Mouse (Mus musculus) heart, embryonic 11.5 days (tissue): ENCODE results near the gene Slc39a10. TPM values are rescaled to one million over a fixed set of nuclear protein-coding genes. Genes with fewer than 3 reads are reported as not detected.

Experiments
- ATAC-seq: fragments of 200-750 bp; cut with Nextera tagmentation; replicated peaks from 2 replicates; pipeline ENCODE4 v1.8.0; 2017; ENCODE audit warnings: moderate library complexity; ENCODE audit not compliant: insufficient number of reproducible peaks, low FRiP score, low TSS enrichment
- H3K27ac ChIP-seq: fragments of 300-500 bp; sonication (generic); 2 replicates; pipeline ENCODE4 v1.5.1; 2014; ENCODE audit warnings: mild to moderate bottlenecking, low read depth, low read length
- H3K27me3 ChIP-seq: fragments of 300-500 bp; sonication (generic); 2 replicates; pipeline ENCODE4 v1.6.1; 2014; ENCODE audit warnings: mild to moderate bottlenecking, low read length, mixed read lengths; ENCODE audit not compliant: control insufficient read depth, insufficient read depth
- H3K36me3 ChIP-seq: fragments of 300-500 bp; sonication (generic); 2 replicates; pipeline ENCODE4 v1.6.1; 2014; ENCODE audit warnings: mild to moderate bottlenecking, low read length, moderate library complexity, mixed read lengths; ENCODE audit not compliant: control insufficient read depth, insufficient read depth
- H3K4me1 ChIP-seq: fragments of 300-500 bp; sonication (generic); 2 replicates; pipeline ENCODE4 v1.6.1; 2014; ENCODE audit warnings: low read length; ENCODE audit not compliant: control insufficient read depth, insufficient read depth
- H3K4me2 ChIP-seq: fragments of 300-500 bp; sonication (generic); 2 replicates; pipeline ENCODE4 v1.6.1; 2014; ENCODE audit warnings: mild to moderate bottlenecking, moderate library complexity
- H3K4me3 ChIP-seq: fragments of 300-500 bp; sonication (generic); 2 replicates; pipeline ENCODE4 v1.5.1; 2014; ENCODE audit warnings: low read depth, low read length
- H3K9ac ChIP-seq: fragments of 300-500 bp; sonication (generic); 2 replicates; pipeline ENCODE4 v1.6.1; 2014; ENCODE audit warnings: mild to moderate bottlenecking, low read depth, low read length, moderate library complexity
- H3K9me3 ChIP-seq: fragments of 300-500 bp; sonication (generic); replicated peaks from 2 replicates; pipeline ENCODE4 v1.6.1; 2016; ENCODE audit warnings: low read length; ENCODE audit not compliant: control insufficient read depth
- WGBS: fragments of 180-500 bp; shearing (Covaris S2); extraction: QIAGEN DNeasy Blood & Tissue Kit; methylation state at CpG from one replicate; pipeline ENCODE4 v1.1.7; 2014; ENCODE audit not compliant: insufficient replicate concordance; 5-methylcytosine and 5-hydroxymethylcytosine counted together
- polyA plus RNA-seq: library from polyadenylated mRNA; unstranded; fragments of >200 nt; fragmentation: Nextera tagmentation; extraction: Ambion mirVana; gene quantifications from 2 replicates; pipeline ENCODE4 v1.2.1, GENCODE M21; 2014

Gene Slc39a10
- polyA plus RNA-seq, 1 experiment from 2014 or later: 50.5 TPM

DNA sequence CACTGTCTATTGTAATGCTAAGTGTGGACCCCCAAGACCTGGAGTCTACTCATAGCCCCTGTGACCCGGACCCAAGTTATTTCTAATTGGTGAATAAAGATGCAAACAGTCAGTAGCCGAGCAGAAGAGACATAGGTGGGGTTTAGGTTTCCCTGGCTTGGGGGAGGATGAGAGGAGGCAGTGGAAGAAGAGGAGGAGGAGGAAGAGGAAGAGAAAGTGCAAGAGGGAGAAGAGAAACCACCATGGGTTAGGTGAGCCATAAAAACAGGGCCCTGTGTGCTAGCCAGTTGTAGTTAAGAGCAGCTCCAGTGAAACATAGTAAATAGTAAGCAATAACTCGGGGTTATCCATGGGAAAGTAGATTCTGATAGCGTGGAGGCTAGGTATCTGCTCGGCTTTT, 34.1 kb downstream of the Slc39a10 start:
- ATAC-seq: no peak
- WGBS: 78% methylated on average over 5 of the region's 5 CpGs
- no peaks in the 10 kb centered on the region for H3K4me1 ChIP-seq

GRCm38 (mm10) chr1:46856498-46856897, 36.2 kb downstream of the Slc39a10 start:
- H3K36me3 ChIP-seq: no peaks in the 10 kb centered on the region
- H3K4me2 ChIP-seq: no peak overlapping the region
- H3K4me1 ChIP-seq: no peaks in the 10 kb centered on the region
- no peak overlapping the region for H3K9ac ChIP-seq
- no peak overlapping the region for H3K27ac ChIP-seq
- H3K27me3 ChIP-seq: no peaks in the 10 kb centered on the region
- WGBS: 43% methylated on average over 4 of the region's 4 CpGs
- H3K9me3 ChIP-seq: no peaks in the 10 kb centered on the region
- no peak overlapping the region for H3K4me3 ChIP-seq
- no peak for ATAC-seq

More for the DNA sequence above, 34.1 kb downstream of the Slc39a10 start:
- Histone ChIP-seq H3K36me3 (no peaks in the 10 kb centered on the region), H3K9me3 (no peaks in the 10 kb centered on the region), H3K27ac (no peak overlapping the region), H3K27me3 (no peaks in the 10 kb centered on the region), H3K9ac (no peak overlapping the region), H3K4me3 (no peak overlapping the region), H3K4me2 (no peak overlapping the region)

DNA sequence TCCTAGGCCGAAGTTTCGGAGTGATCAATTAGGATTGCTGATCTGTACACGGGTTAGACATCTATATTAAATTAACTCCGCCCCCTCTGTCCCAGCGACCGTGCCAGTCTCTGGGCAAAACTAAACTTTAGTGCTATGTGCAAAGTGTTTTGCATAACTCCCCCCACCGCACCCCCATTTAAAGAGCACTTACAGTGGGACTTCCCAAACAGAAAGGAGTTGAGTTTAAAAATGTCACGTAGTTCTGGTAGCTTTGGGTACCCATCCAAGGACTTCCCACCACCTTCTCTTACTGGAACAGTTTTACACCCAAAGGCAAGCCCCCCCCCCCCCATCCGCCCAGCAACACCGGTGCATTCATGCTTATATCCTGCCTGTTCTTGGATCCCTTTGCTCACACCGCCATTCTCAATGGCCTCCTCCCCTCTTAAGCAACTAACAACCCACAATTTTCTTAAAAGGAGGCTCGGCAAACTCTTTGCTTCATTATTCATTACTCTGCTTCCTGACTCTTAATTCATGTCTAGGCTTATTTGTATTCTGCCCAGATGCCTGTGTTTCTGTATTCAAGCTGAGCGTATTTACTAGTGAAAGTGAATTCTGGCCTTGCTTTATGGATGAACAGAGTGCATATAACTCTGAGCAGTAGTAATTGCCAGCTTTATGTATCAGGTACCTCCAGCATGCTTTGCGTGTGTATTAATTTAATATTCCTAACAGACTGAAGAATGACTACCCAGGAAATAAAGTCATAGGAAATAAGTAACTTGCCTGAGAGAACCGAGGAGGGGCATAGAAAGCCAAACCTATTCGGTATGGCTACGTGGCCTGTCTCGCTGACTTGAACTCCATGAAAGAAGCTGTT, 38.4 kb downstream of the Slc39a10 start:
- WGBS: 33% methylated on average over 18 of the region's 18 CpGs
- no peaks in the 10 kb centered on the region for H3K9me3 ChIP-seq
- H3K27me3 ChIP-seq: no peaks in the 10 kb centered on the region
- peak overlapping the region; percentile 77 for H3K4me2 ChIP-seq
- ATAC-seq: peak; percentile 61; the same call in 1 of the 2 replicates
- peak overlapping the region; percentile 99 for H3K27ac ChIP-seq
- H3K36me3 ChIP-seq: no peaks in the 10 kb centered on the region
- no peaks in the 10 kb centered on the region for H3K4me1 ChIP-seq
- H3K4me3 ChIP-seq: peak overlapping the region; percentile 85
- peak overlapping the region; percentile 99 for H3K9ac ChIP-seq

DNA sequence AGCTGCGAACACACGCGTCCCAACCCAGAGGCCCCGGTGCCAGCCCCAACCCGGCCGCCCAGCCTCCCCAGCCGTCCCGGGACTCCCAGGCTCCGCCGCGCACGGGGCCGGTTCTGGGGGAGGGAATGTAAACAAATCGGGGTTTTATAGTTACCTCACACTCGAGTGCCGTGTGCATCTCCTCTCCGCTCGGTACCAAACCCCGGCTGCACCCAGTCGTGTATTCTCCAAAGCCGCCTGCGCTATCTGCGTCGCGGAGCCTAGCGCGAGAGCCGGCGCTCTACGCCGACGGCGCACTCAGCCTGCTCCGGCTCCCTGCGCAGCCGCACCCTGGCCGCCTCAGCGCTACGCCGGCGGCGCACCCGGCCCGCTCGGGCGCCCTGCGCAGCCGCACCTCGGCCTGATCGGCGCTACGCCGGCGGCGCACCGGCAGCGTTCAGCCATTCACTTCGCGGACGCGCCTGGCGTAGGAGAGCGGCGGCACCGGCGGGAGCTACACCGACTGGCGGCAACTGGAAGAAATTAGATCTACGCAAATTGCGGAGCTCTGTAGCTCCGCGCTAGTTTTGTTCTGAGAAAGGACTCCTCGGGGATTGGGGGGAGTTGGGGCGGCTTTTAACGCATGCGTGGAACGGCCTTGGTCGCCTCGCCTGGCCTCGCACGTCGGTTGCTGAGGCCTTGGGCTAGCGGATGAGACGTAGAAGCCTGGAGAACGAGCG, 39.2 kb downstream of the Slc39a10 start:
- Histone ChIP-seq H3K4me3 (peak overlapping the region; percentile 85), H3K4me2 (peak overlapping the region; percentile 77), H3K27me3 (no peaks in the 10 kb centered on the region), H3K4me1 (no peaks in the 10 kb centered on the region), H3K27ac (peak overlapping the region; percentile 99), H3K9ac (peak overlapping the region; percentile 99), H3K36me3 (no peaks in the 10 kb centered on the region), H3K9me3 (no peaks in the 10 kb centered on the region)
- peak; percentile 93 for ATAC-seq
- under 1% methylated on average over 86 of the region's 86 CpGs for WGBS

DNA sequence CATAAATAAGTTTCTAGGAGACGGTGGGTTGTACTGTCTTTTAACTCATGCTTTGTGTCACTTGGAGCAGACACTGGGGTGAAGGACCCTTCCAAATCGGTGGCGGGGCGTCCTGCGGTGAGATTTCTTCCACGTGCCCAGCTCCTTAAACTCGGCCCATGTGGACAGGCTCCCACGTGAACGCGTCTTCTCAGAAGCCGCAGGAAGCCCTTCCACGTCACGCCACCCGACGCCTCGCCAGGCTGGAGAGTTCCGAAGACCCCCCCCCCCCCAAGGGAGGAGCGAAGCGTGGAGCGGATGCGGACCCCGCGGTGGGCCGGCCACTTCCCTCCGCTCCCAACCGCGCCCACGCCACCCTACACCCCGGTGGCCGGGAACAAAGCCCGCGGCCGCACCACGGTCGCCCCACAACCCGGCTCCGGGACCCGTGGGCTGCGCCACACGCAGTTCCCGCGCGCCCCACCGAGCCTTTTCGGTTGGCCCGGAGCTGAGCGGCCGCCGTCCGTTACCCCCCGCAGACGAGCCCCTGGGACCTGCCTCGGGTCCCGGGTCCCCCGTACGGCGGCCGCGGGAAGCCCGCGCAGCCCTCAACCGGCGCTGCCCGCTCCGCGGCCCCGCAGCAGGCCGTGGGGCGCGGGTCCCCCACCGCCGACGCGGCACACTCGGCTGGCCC, 39.9 kb downstream of the Slc39a10 start:
- H3K27me3 ChIP-seq: no peaks in the 10 kb centered on the region
- WGBS: under 1% methylated on average over 61 of the region's 75 CpGs

DNA sequence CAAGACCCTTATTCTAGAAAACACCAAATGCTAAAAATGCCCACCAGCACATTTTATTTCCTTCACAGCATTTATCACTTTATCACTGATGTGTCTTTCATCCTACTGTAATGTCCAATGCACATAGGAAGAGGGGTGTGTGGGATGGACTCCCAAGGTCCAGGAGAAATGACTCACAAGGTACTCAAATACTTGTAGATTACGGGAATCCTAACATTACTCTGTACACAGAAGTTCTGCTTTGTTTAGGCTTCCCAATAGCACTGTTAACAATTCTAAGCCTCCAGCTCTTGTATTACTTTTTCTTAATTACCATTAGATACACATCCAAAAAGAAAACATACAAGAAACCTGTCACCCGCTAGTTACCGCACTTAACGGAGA, 40.4 kb downstream of the Slc39a10 start:
- WGBS: under 1% methylated on average over 4 of the region's 4 CpGs
- H3K27me3 ChIP-seq: no peaks in the 10 kb centered on the region
- H3K36me3 ChIP-seq: no peaks in the 10 kb centered on the region
- H3K27ac ChIP-seq: peak overlapping the region; percentile 99
- H3K4me3 ChIP-seq: peak overlapping the region; percentile 85
- ATAC-seq: no peak
- no peaks in the 10 kb centered on the region for H3K9me3 ChIP-seq
- peak overlapping the region; percentile 77 for H3K4me2 ChIP-seq
- no peaks in the 10 kb centered on the region for H3K4me1 ChIP-seq
- peak overlapping the region; percentile 99 for H3K9ac ChIP-seq

More for the DNA sequence above, 39.9 kb downstream of the Slc39a10 start:
- peak overlapping the region; percentile 99 for H3K9ac ChIP-seq
- H3K4me2 ChIP-seq: peak overlapping the region; percentile 77
- peak; percentile 50 for ATAC-seq
- no peaks in the 10 kb centered on the region for H3K36me3 ChIP-seq
- no peaks in the 10 kb centered on the region for H3K9me3 ChIP-seq
- H3K4me1 ChIP-seq: no peaks in the 10 kb centered on the region
- H3K27ac ChIP-seq: peak overlapping the region; percentile 99
- peak overlapping the region; percentile 85 for H3K4me3 ChIP-seq

- H3K27me3 ChIP-seq: no peaks in the 10 kb centered on the region
- H3K27ac ChIP-seq: no peak overlapping the region
- no peaks in the 10 kb centered on the region for H3K9me3 ChIP-seq
- H3K4me2 ChIP-seq: peak overlapping the region; percentile 36
- H3K9ac ChIP-seq: no peak overlapping the region
- 61% methylated on average over 4 of the region's 4 CpGs for WGBS
- H3K36me3 ChIP-seq: no peaks in the 10 kb centered on the region
- ATAC-seq: no peak
- no peak overlapping the region for H3K4me3 ChIP-seq
- H3K4me1 ChIP-seq: no peaks in the 10 kb centered on the region
Observed at GRCm38 (mm10) chr1:46851586-46851985, 41.1 kb downstream of the Slc39a10 start.

GRCm38 (mm10) chr1:46849758-46850157, 42.9 kb downstream of the Slc39a10 start:
- no peaks in the 10 kb centered on the region for H3K9me3 ChIP-seq
- no peak overlapping the region for H3K9ac ChIP-seq
- no peak overlapping the region for H3K27ac ChIP-seq
- H3K4me3 ChIP-seq: no peak overlapping the region
- WGBS: 50% methylated on average over 1 of the region's 1 CpGs
- H3K4me1 ChIP-seq: no peaks in the 10 kb centered on the region
- H3K36me3 ChIP-seq: no peaks in the 10 kb centered on the region
- ATAC-seq: no peak
- H3K27me3 ChIP-seq: no peaks in the 10 kb centered on the region
- no peak overlapping the region for H3K4me2 ChIP-seq
